Mouse (Mus musculus): ENCODE data around the gene Dnase2b. TPM values are rescaled to one million over a fixed set of nuclear protein-coding genes. Genes with fewer than 3 reads are reported as not detected.

Dnase2b gene
- polyA plus RNA-seq, 1 experiment from 2014 or later, result 4.0 TPM

GRCm38 (mm10) chr3:146543632-146544031 is 71.8 kb downstream of the Dnase2b start:
- Histone ChIP-seq H3K4me3 (ENCODE audit: low read depth, low read length) (no peak overlapping the region), H3K27me3 (ENCODE audit: insufficient read depth, low read length) (no peaks in the 10 kb centered on the region), H3K4me1 (ENCODE audit: insufficient read depth) (no peaks in the 10 kb centered on the region), H3K9me3 (ENCODE audit: low read length) (no peaks in the 10 kb centered on the region), H3K9ac (replicated peaks) (no peak overlapping the region), H3K36me3 (replicated peaks; ENCODE audit: insufficient read depth, low read length) (no peaks in the 10 kb centered on the region), H3K27ac (ENCODE audit: low read depth) (no peak overlapping the region), H3K4me2 (ENCODE audit: low read depth, low read length) (no peak overlapping the region)
- WGBS (ENCODE audit: insufficient replicate concordance), result 30% methylated on average over 1 of the region's 1 CpGs
- ATAC-seq, result no peak
- DNase-seq, result no peak
- TF ChIP-seq EP300 (IDR thresholded peaks at IDR 0.05; ENCODE audit: low read depth) (no peak), CTCF (IDR thresholded peaks at IDR 0.05; ENCODE audit: low read depth) (no peak)

GRCm38 (mm10) chr3:146540521-146541273 is 74.7 kb downstream of the Dnase2b start:
- H3K36me3 ChIP-seq (replicated peaks; ENCODE audit: insufficient read depth, low read length), result no peaks in the 10 kb centered on the region
- no peak overlapping the region for H3K9ac ChIP-seq (replicated peaks)
- H3K27ac ChIP-seq (ENCODE audit: low read depth), result no peak overlapping the region
- ATAC-seq, result no peak
- no peak overlapping the region for H3K4me2 ChIP-seq (ENCODE audit: low read depth, low read length)
- H3K27me3 ChIP-seq (ENCODE audit: insufficient read depth, low read length), result no peaks in the 10 kb centered on the region
- 40% methylated on average over 4 of the region's 4 CpGs for WGBS (ENCODE audit: insufficient replicate concordance)
- no peaks in the 10 kb centered on the region for H3K9me3 ChIP-seq (ENCODE audit: low read length)
- DNase-seq, result no peak
- H3K4me1 ChIP-seq (ENCODE audit: insufficient read depth), result no peaks in the 10 kb centered on the region
- no peak overlapping the region for H3K4me3 ChIP-seq (ENCODE audit: low read depth, low read length)
- no peak for TF ChIP-seq EP300 (IDR thresholded peaks at IDR 0.05; ENCODE audit: low read depth)

- no peak overlapping the region for H3K9ac ChIP-seq (replicated peaks)
- 67% methylated on average over 6 of the region's 6 CpGs for WGBS (ENCODE audit: insufficient replicate concordance)
- H3K27me3 ChIP-seq (ENCODE audit: insufficient read depth, low read length), result no peaks in the 10 kb centered on the region
- no peak for TF ChIP-seq CTCF (IDR thresholded peaks at IDR 0.05; ENCODE audit: low read depth)
- TF ChIP-seq EP300 (IDR thresholded peaks at IDR 0.05; ENCODE audit: low read depth), result no peak
- H3K9me3 ChIP-seq (ENCODE audit: low read length), result no peaks in the 10 kb centered on the region
- DNase-seq (no peak), ATAC-seq (no peak)
- H3K4me1 ChIP-seq (ENCODE audit: insufficient read depth), result no peaks in the 10 kb centered on the region
- H3K36me3 ChIP-seq (replicated peaks; ENCODE audit: insufficient read depth, low read length), result no peaks in the 10 kb centered on the region
- no peak overlapping the region for H3K4me3 ChIP-seq (ENCODE audit: low read depth, low read length)
- no peak overlapping the region for H3K4me2 ChIP-seq (ENCODE audit: low read depth, low read length)
- no peak overlapping the region for H3K27ac ChIP-seq (ENCODE audit: low read depth)
These were observed 80.4 kb downstream of the Dnase2b start for GRCm38 (mm10) chr3:146534986-146535385.

Other genes starting within 250 kb of the Dnase2b start
- 19.3 and 22.4 TPM in 2 replicates for gene Ssx2ip, start 211.0 kb downstream of the Dnase2b start, polyA plus RNA-seq (2015; fragmentation: Nextera tagmentation; extraction: Ambion mirVana)
- gene Ctbs, start 165.8 kb downstream of the Dnase2b start, polyA plus RNA-seq (2015; fragmentation: Nextera tagmentation; extraction: Ambion mirVana), result 8.3 and 9.9 TPM in 2 replicates
- 0.62 and 1.5 TPM in 2 replicates for gene Spata1, start 115.8 kb downstream of the Dnase2b start, polyA plus RNA-seq (2015; fragmentation: Nextera tagmentation; extraction: Ambion mirVana)
- 764 and 778 TPM in 2 replicates for gene Gng5, start 115.8 kb downstream of the Dnase2b start, polyA plus RNA-seq (2015; fragmentation: Nextera tagmentation; extraction: Ambion mirVana)
- gene Rpf1, start 94.2 kb downstream of the Dnase2b start, polyA plus RNA-seq (2015; fragmentation: Nextera tagmentation; extraction: Ambion mirVana), result 24.0 and 24.6 TPM in 2 replicates
- gene Uox, start 45.2 kb downstream of the Dnase2b start, polyA plus RNA-seq (2015; fragmentation: Nextera tagmentation; extraction: Ambion mirVana), result 213 and 245 TPM in 2 replicates
- not detected in 2 replicates for gene 4930503B20Rik, start 35.7 kb upstream of the Dnase2b start, polyA plus RNA-seq (2015; fragmentation: Nextera tagmentation; extraction: Ambion mirVana)
- 0.11 TPM in 1 of 2 replicates, not detected in the other for gene Samd13, start 70.0 kb upstream of the Dnase2b start, polyA plus RNA-seq (2015; fragmentation: Nextera tagmentation; extraction: Ambion mirVana)
- gene Prkacb, start 197.4 kb upstream of the Dnase2b start, polyA plus RNA-seq (2015; fragmentation: Nextera tagmentation; extraction: Ambion mirVana), result 14.1 and 15.4 TPM in 2 replicates
- 0.52 and 0.79 TPM in 2 replicates for gene Ttll7, start 236.8 kb upstream of the Dnase2b start, polyA plus RNA-seq (2015; fragmentation: Nextera tagmentation; extraction: Ambion mirVana)

Measured in liver, postnatal 0 days (tissue).